Mouse (Mus musculus) left cerebral cortex, postnatal 4 days (tissue): ENCODE data around the gene Vmn1r31. TPM values are rescaled to one million over a fixed set of nuclear protein-coding genes. Genes with fewer than 3 reads are reported as not detected.

Experiments
- DNase-seq: peaks from one replicate; pipeline ENCODE4 v3.0.0-alpha.2; 2022
- intact Hi-C: fragments of 180-260 bp; cut with DNase I; formaldehyde crosslinking; loops from one replicate; pipeline ENCODE4 v1.15.1; 2025
- total RNA-seq, 2 experiments: library from RNA; stranded (reverse); gene quantifications; 2 replicates each; pipeline ENCODE4 v1.2.3; 2021

Vmn1r31 gene
- total RNA-seq: not detected

GRCm38 (mm10) chr6:58475230-58475629, at the start of gene Vmn1r31:
Gene Vmn1r31, minus strand, starts transcription at chr6:58475330.
- intact Hi-C loops: no loop called here
- DNase-seq: no peak

GRCm38 (mm10) chr6:58443285-58443684, 31.8 kb downstream of the Vmn1r31 start, which contains the start of gene Vmn1r30:
Gene Vmn1r30, minus strand, starts transcription at chr6:58443385.
- no peak for DNase-seq
- intact Hi-C loops: no loop called here

Other genes starting within 250 kb of the Vmn1r31 start
- not detected for gene Vmn1r28, start 213.3 kb downstream of the Vmn1r31 start, total RNA-seq
- not detected for gene Vmn1r29, start 173.8 kb downstream of the Vmn1r31 start, total RNA-seq
- gene Vmn1r30, start 31.9 kb downstream of the Vmn1r31 start, total RNA-seq: not detected
- 10 to 100 TPM; 31.0 to 33.4 TPM for gene Abcg2, start 109.2 kb upstream of the Vmn1r31 start, total RNA-seq